Mouse (Mus musculus) G1E-ER4 (cell line): ENCODE data around the gene Tmem238. TPM values are rescaled to one million over a fixed set of nuclear protein-coding genes. Genes with fewer than 3 reads are reported as not detected.

Experiments used
- GATA1 ChIP-seq: IDR thresholded peaks from one replicate; pipeline ENCODE4 v1.8.0; 2012; ENCODE audit warnings: low read length, inconsistent platforms
- polyA plus RNA-seq: library from polyadenylated mRNA; stranded (reverse); fragments of >175 nt; gene quantifications from 2 replicates; pipeline ENCODE4 v1.2.3, GENCODE M21; 2012

Gene Tmem238
- polyA plus RNA-seq, 1 experiment, result 187 TPM

- no peak for TF ChIP-seq GATA1
These were observed 49.7 kb downstream of the Tmem238 start, which contains the start of gene Kmt5c for GRCm38 (mm10) chr7:4739544-4740275. Gene Kmt5c (plus strand): TSS chr7:4740115.

- TF ChIP-seq GATA1, result no peak
These were observed 50.4 kb downstream of the Tmem238 start for GRCm38 (mm10) chr7:4739041-4739543.

Other genes with a start within 250 kb of the Tmem238 start
- not detected in 2 replicates for gene Syt5, start 242.1 kb downstream of the Tmem238 start, polyA plus RNA-seq
- gene Ptprh, start 185.6 kb downstream of the Tmem238 start, polyA plus RNA-seq, result not detected in 2 replicates
- 2.8 and 3.7 TPM in 2 replicates for gene Tmem86b, start 158.2 kb downstream of the Tmem238 start, polyA plus RNA-seq
- 272 and 281 TPM in 2 replicates for gene Ppp6r1, start 130.6 kb downstream of the Tmem238 start, polyA plus RNA-seq
- gene Hspbp1, start 104.6 kb downstream of the Tmem238 start, polyA plus RNA-seq, result 234 and 302 TPM in 2 replicates
- gene Brsk1, start 99.1 kb downstream of the Tmem238 start, polyA plus RNA-seq, result not detected in 2 replicates
- 0.04 TPM in 1 of 2 replicates, not detected in the other for gene Tmem150b, start 64.4 kb downstream of the Tmem238 start, polyA plus RNA-seq
- gene Kmt5c, start 49.5 kb downstream of the Tmem238 start, polyA plus RNA-seq, result 474 and 610 TPM in 2 replicates
- 125 and 159 TPM in 2 replicates for gene Cox6b2, start 36.6 kb downstream of the Tmem238 start, polyA plus RNA-seq
- not detected in 2 replicates for gene Fam71e2, start 18.4 kb downstream of the Tmem238 start, polyA plus RNA-seq
- 0.51 and 0.60 TPM in 2 replicates for gene Il11, start 6.8 kb downstream of the Tmem238 start, polyA plus RNA-seq
- gene Tmem190, start 6.7 kb downstream of the Tmem238 start, polyA plus RNA-seq, result 0.12 TPM in 1 of 2 replicates, not detected in the other
- 12,006 and 12,218 TPM in 2 replicates for gene Rpl28, start 3.2 kb upstream of the Tmem238 start, polyA plus RNA-seq
- 434 and 528 TPM in 2 replicates for gene Ube2s, start 22.9 kb upstream of the Tmem238 start, polyA plus RNA-seq
- gene Shisa7, start 55.0 kb upstream of the Tmem238 start, polyA plus RNA-seq, result not detected in 2 replicates
- 11.3 and 13.0 TPM in 2 replicates for gene Isoc2b, start 80.6 kb upstream of the Tmem238 start, polyA plus RNA-seq
- 10.8 and 31.1 TPM in 2 replicates for gene Isoc2a, start 87.5 kb upstream of the Tmem238 start, polyA plus RNA-seq
- not detected in 2 replicates for gene Gm36210, start 116.9 kb upstream of the Tmem238 start, polyA plus RNA-seq
- 57.2 and 60.0 TPM in 2 replicates for gene Zfp628, start 125.6 kb upstream of the Tmem238 start, polyA plus RNA-seq
- 1.8 TPM in 2 replicates for gene Nat14, start 132.4 kb upstream of the Tmem238 start, polyA plus RNA-seq
- gene Ssc5d, start 136.1 kb upstream of the Tmem238 start, polyA plus RNA-seq, result 0.05 TPM in 2 replicates
- gene Sbk2, start 174.8 kb upstream of the Tmem238 start, polyA plus RNA-seq, result not detected in 2 replicates
- gene Sbk3, start 181.5 kb upstream of the Tmem238 start, polyA plus RNA-seq, result not detected in 2 replicates
- 0.04 and 0.05 TPM in 2 replicates for gene Zfp579, start 206.5 kb upstream of the Tmem238 start, polyA plus RNA-seq
- gene Zfp524, start 224.8 kb upstream of the Tmem238 start, polyA plus RNA-seq, result 56.5 and 78.4 TPM in 2 replicates
- 91.3 and 107 TPM in 2 replicates for gene Fiz1, start 225.0 kb upstream of the Tmem238 start, polyA plus RNA-seq
- gene Gm44973, start 225.8 kb upstream of the Tmem238 start, polyA plus RNA-seq, result 15.3 TPM in 1 of 2 replicates, not detected in the other
- 146 and 194 TPM in 2 replicates for gene Zfp865, start 230.7 kb upstream of the Tmem238 start, polyA plus RNA-seq
- 0.64 and 0.82 TPM in 2 replicates for gene Ccdc106, start 230.9 kb upstream of the Tmem238 start, polyA plus RNA-seq
- not detected in 2 replicates for gene 4632433K11Rik, start 244.5 kb upstream of the Tmem238 start, polyA plus RNA-seq
- gene Zfp784, start 248.8 kb upstream of the Tmem238 start, polyA plus RNA-seq, result 2.9 and 3.1 TPM in 2 replicates